Mouse (Mus musculus) embryonic facial prominence, embryonic 10.5 days (tissue): ENCODE measurements around the gene Ece2. TPM values are rescaled to one million over a fixed set of nuclear protein-coding genes. Genes with fewer than 3 reads are reported as not detected.
"Not testable (repeated sequence)": the region's sequence is repeated elsewhere in the genome, so short reads cannot be mapped to it uniquely, and the experiment has no call there.

ENCODE experiments used
- DNase-seq: peaks from one replicate; pipeline ENCODE4 v3.0.0-alpha.2; 2017; ENCODE audit warnings: low spot score
- H3K27ac ChIP-seq: fragments of 300-500 bp; sonication (generic); replicated peaks from 2 replicates; pipeline ENCODE4 v1.5.1; 2016; ENCODE audit warnings: mild to moderate bottlenecking
- H3K27me3 ChIP-seq: fragments of 300-500 bp; sonication (generic); replicated peaks from 2 replicates; pipeline ENCODE4 v1.6.1; 2016; ENCODE audit warnings: low read depth, mild to moderate bottlenecking; ENCODE audit not compliant: poor library complexity, severe bottlenecking
- H3K36me3 ChIP-seq: fragments of 300-500 bp; sonication (generic); replicated peaks from 2 replicates; pipeline ENCODE4 v1.6.1; 2016; ENCODE audit warnings: mild to moderate bottlenecking, moderate library complexity
- H3K4me1 ChIP-seq: fragments of 300-500 bp; sonication (generic); 2 replicates; pipeline ENCODE4 v1.6.1; 2016
- H3K4me3 ChIP-seq: fragments of 300-500 bp; sonication (generic); 2 replicates; pipeline ENCODE4 v1.5.1; 2016; ENCODE audit warnings: mild to moderate bottlenecking, moderate library complexity
- H3K9me3 ChIP-seq: fragments of 300-500 bp; sonication (generic); 2 replicates; pipeline ENCODE4 v1.6.1; 2016; ENCODE audit warnings: mild to moderate bottlenecking
- WGBS: fragments of 180-500 bp; shearing (Covaris S2); methylation state at CpG from one replicate; pipeline ENCODE4 v1.1.7; 2016; 5-methylcytosine and 5-hydroxymethylcytosine counted together
- polyA plus RNA-seq: library from polyadenylated mRNA; unstranded; fragments of >200 nt; fragmentation: Nextera tagmentation; extraction: Ambion mirVana; gene quantifications from 2 replicates; pipeline ENCODE4 v1.2.1, GENCODE M21; 2016

Gene Ece2
- polyA plus RNA-seq, 1 experiment from 2014 or later = 4.1 TPM

DNA sequence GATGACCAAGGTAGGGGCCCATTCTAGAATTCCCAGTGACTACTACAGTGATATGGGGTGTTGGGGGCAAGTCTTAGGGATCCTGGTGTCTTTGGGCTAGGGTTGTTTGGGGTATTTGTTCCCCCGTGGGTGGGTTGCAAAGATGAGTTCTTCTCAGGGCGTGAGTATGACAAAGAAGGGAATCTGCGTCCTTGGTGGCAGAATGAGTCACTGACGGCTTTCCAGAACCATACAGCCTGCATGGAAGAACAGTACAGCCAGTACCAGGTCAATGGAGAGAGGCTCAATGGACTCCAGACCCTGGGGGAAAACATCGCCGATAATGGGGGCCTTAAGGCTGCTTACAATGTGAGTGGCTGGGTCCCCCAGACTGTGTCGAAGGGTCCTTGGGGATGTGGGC, 14.3 kb downstream of the Ece2 start:
- no peaks in the 10 kb centered on the region for H3K4me1 ChIP-seq
- 85% methylated on average over 7 of the region's 7 CpGs for WGBS
- no peak for DNase-seq
- H3K36me3 ChIP-seq = no peaks in the 10 kb centered on the region
- H3K27ac ChIP-seq = no peak overlapping the region
- H3K9me3 ChIP-seq = no peaks in the 10 kb centered on the region
- H3K27me3 ChIP-seq = no peaks in the 10 kb centered on the region
- H3K4me3 ChIP-seq = no peak overlapping the region

DNA sequence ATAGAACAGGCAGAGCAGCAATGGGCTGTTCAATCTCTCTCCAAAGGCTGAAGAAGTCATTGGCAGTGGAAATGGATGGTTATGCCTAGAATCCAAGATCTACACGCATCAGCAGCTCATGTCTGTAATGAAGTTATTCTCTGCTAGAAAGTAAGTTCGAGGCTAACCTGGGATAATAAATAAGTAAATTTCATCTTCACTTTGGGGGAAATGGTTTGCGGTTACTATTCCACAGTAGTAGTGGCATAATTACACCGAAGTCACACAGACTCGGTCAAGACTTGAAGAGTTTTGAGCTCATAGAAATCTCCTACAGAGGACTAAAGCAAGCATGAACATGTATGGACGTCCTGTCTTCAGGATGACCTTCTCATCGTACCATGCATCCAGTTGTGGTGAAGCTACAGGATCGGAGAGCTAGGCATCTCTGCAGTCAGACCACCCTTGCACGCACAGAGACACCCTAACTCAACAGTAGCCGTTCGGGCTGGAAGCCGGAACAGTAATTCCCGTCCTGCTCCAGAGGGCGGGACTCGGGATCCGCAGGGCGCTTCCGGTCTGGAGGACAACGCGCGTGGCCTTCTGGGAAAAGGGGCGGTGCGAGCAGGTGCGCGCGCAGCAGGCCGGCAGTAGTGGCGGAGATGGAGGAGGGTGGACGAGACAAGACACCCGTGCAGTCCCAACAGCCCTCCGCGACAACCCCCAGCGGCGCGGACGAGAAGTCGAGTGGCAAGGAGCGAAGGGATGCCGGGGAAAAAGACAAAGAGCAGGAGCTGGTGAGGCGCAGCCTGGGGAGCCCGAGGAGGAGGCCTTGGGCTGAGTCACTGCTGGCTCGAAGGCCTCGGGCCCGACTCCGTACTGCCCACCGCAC, 21.7 kb downstream of the Ece2 start, which contains the start of gene Psmd2:
Gene Psmd2, plus strand, starts transcription at position 577 of the 871 bp plus-strand sequence.
- Histone ChIP-seq H3K27ac (peak within 1 kb of the TSS; percentile 89), H3K4me3 (peak within 1 kb of the TSS; percentile 97), H3K4me1 (peaks cover 18% of the 10 kb centered on the region), H3K36me3 (peaks cover 36% of the 10 kb centered on the region), H3K9me3 (no peaks in the 10 kb centered on the region), H3K27me3 (no peaks in the 10 kb centered on the region)
- peak; percentile 97 for DNase-seq
- 3% methylated on average over 46 of the region's 46 CpGs for WGBS

DNA sequence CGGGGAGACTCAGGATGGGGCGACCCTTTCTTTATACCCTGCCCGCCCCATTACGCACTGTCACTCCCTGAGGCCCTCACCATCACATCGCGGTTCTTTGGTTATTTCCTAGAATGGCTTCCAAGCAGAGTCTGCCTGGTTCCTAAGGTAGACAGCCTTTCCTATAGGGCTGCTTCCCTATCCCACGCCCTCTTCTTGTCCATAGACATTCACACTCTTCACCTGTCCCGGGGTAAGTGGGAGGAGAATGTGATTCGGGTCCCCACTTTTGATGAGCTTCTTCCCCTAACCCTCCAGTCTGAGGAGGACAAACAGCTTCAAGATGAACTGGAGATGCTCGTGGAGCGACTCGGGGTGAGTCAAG, 22.3 kb downstream of the Ece2 start:
- H3K36me3 ChIP-seq = peaks cover 42% of the 10 kb centered on the region
- H3K27me3 ChIP-seq = no peaks in the 10 kb centered on the region
- H3K27ac ChIP-seq = peak overlapping the region; percentile 89
- no peak for DNase-seq
- H3K9me3 ChIP-seq = no peaks in the 10 kb centered on the region
- peaks cover 18% of the 10 kb centered on the region for H3K4me1 ChIP-seq
- H3K4me3 ChIP-seq = peak overlapping the region; percentile 97
- WGBS = 11% methylated on average over 12 of the region's 12 CpGs

DNA sequence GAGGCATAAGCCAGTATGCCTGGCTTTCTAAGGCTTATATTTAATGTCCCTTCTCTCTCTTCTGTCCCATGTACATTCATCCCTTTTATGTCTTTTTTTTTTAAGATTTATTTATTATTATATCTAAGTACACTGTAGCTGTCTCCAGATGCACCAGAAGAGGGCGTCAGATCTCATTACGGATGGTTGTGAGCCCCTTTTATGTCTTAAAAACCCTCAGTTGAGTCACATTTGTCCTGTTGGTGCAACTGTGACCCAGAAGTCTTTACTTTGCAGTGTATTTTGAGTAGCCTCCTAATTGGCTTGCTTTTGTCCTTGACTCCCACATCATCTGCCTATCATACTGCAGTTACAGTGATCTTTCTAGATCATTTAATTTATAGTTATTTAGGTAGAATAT, 23.7 kb downstream of the Ece2 start:
- WGBS = 63% methylated on average over 2 of the region's 2 CpGs
- Histone ChIP-seq H3K4me3 (peak overlapping the region; percentile 97; the same call in 1 of the 2 replicates), H3K27me3 (no peaks in the 10 kb centered on the region), H3K4me1 (peaks cover 18% of the 10 kb centered on the region), H3K36me3 (peaks cover 56% of the 10 kb centered on the region), H3K9me3 (no peaks in the 10 kb centered on the region), H3K27ac (no peak overlapping the region)
- no peak for DNase-seq

DNA sequence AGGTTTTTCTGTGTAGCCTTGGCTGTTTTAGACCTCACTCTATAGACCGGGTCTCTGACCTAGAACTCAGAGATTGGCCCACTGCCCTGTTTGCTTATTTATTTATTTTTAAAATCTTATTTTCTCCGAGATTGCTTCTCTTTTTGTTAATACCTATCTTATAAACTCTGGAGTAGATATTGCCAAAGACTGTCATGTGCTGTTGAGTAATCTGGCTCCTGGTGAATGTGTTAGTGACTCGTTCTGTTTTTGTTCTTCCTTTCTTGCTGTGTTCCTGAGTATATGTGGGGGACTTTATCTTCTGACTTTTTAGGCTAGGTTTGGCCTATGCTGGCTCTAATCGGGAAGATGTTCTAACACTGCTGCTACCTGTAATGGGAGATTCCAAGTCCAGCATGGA, 28.0 kb downstream of the Ece2 start:
- Histone ChIP-seq H3K27me3 (no peaks in the 10 kb centered on the region), H3K4me3 (no peak overlapping the region), H3K4me1 (peaks cover 7% of the 10 kb centered on the region), H3K27ac (no peak overlapping the region), H3K36me3 (peaks cover 99% of the 10 kb centered on the region), H3K9me3 (no peaks in the 10 kb centered on the region)
- 94% methylated on average over 4 of the region's 4 CpGs for WGBS
- DNase-seq = no peak

DNA sequence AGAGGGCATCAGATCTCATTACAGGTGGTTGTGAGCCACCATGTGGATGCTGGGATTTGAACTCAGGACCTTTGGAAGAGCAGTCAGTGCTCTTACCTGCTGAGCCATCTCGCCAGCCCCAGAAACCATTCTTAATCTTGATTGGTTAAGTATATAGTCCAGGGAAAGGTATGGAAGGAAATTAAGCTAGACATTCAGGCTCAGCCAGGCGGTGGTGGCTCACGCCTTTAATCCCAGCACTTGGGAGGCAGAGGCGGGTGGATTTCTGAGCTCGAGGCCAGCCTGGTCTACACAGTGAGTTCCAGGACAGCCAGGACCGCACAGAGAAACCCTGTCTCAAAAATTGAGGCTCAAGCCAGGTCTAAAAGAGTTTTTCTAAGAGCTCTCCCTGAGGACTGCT, 38.4 kb downstream of the Ece2 start, which contains the start of gene Eif4g1:
Gene Eif4g1, plus strand, starts transcription at position 301 of the 400 bp plus-strand sequence.
- WGBS = 97% methylated on average over 6 of the region's 6 CpGs
- H3K36me3 ChIP-seq = peaks cover 30% of the 10 kb centered on the region
- H3K4me1 ChIP-seq, H3K27ac ChIP-seq, H3K9me3 ChIP-seq, H3K27me3 ChIP-seq, DNase-seq, H3K4me3 ChIP-seq: not testable (repeated sequence)

DNA sequence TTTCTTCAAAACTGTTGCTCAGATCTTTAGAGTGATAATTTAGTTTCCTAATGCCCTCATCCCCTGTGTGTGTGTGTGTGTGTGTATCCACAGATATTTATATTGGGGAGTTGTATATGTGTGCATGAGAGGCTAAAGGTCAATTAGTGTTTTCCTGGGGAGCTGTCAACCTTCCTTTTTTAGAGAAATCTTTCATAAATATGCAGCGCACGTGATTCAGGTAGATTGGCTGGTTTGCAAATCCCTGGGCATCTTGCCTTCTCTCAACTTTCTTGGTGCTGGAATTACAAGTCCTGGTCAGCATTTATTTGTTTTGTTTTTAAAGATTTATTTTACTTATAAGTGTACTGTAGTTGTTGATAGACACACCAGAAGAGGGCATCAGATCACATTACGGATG, 40.7 kb downstream of the Ece2 start:
- DNase-seq = no peak
- Histone ChIP-seq H3K4me3 (no peak overlapping the region), H3K4me1 (peaks cover 23% of the 10 kb centered on the region), H3K36me3 (peaks cover 24% of the 10 kb centered on the region), H3K27ac (no peak overlapping the region), H3K9me3 (no peaks in the 10 kb centered on the region), H3K27me3 (no peaks in the 10 kb centered on the region)
- 88% methylated on average over 3 of the region's 3 CpGs for WGBS

DNA sequence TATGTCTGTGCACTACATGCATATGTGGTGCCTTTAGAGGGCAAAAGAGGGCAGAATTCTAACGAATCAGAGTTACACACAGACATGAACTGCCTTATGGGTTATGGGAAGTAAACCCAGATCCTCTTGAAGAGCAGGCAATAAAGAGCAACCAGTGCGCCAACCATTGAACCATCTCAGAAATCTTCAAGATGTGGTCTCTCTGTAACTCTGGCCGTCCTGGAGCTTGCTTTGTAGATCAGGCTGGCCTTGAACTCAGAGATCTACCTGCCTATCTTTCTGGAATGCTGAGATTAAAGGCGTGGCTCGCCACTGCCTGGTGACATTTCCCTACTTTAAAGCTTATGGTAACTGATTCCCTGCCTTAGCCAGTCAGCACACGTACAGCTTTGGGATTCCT, 42.3 kb downstream of the Ece2 start:
- WGBS = 27% methylated on average over 6 of the region's 6 CpGs
- Histone ChIP-seq H3K4me1 (peaks cover 26% of the 10 kb centered on the region), H3K36me3 (peaks cover 32% of the 10 kb centered on the region), H3K27me3 (no peaks in the 10 kb centered on the region), H3K4me3 (peak overlapping the region; percentile 100), H3K9me3 (no peaks in the 10 kb centered on the region), H3K27ac (peak overlapping the region; percentile 98; the same call in 1 of the 2 replicates)
- no peak for DNase-seq

DNA sequence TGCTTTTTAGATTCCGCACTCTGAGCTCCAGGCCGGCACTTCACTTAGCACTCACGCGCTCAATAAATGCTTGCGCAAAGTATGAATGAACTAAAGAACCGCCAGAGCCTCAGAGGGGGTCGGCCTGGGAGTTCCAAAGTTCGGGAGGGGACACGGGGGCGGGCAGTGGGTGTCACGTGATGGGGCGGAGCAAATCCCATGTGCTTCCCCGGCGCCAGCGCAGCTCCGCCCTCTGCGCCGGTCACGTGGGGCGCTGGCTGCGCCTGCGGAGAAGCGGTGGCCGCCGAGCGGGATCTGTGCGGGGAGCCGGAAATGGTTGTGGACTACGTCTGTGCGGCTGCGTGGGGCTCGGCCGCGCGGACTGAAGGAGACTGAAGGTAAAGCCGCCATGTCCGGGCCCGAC, 42.9 kb downstream of the Ece2 start:
- H3K4me1 ChIP-seq = peaks cover 26% of the 10 kb centered on the region
- WGBS = under 1% methylated on average over 38 of the region's 38 CpGs
- H3K27ac ChIP-seq = peak overlapping the region; percentile 98
- no peaks in the 10 kb centered on the region for H3K9me3 ChIP-seq
- no peaks in the 10 kb centered on the region for H3K27me3 ChIP-seq
- H3K36me3 ChIP-seq = peaks cover 38% of the 10 kb centered on the region
- peak; percentile 97 for DNase-seq
- H3K4me3 ChIP-seq = peak overlapping the region; percentile 100

DNA sequence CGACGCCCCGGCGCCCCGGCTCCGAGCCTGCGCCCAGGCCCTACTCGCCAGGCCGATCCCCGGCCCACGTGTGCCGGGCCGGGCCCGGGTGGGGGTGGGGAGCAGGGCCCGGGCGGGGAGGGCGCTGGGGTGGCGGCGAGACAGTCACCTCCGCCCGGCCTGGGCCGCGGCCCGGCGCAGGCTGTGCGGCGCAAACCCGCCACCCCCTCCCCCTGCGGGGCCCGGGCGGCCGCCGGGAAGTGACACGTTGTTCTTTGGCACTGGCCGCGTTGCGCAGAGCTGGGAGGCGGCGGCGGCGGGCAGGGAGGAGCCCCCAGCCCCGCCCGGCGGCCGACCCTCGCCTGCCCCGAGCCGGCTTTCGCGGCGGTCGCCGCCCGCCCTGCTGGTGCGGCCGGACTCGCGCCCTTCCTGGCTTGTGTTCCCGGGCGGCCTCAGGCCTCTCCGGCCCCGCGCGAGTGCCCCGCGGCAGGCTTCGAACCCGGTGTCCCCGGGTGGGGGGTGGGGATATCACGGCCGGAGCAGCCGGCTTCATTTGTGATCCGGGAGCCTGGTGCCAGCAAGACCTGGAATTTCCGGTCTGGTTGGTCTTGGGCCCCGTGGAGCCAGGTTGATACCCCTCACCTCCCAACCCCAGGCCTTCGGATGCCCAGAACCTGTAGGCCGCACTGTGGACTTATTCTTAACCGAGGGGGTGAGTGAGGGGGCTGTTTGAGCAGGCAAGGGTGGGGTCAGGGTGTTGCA, 43.5 kb downstream of the Ece2 start:
- peak overlapping the region; percentile 98 for H3K27ac ChIP-seq
- no peaks in the 10 kb centered on the region for H3K9me3 ChIP-seq
- no peaks in the 10 kb centered on the region for H3K27me3 ChIP-seq
- H3K36me3 ChIP-seq = peaks cover 45% of the 10 kb centered on the region
- H3K4me3 ChIP-seq = peak overlapping the region; percentile 100
- peaks cover 26% of the 10 kb centered on the region for H3K4me1 ChIP-seq
- DNase-seq = no peak
- under 1% methylated on average over 78 of the region's 78 CpGs for WGBS

DNA sequence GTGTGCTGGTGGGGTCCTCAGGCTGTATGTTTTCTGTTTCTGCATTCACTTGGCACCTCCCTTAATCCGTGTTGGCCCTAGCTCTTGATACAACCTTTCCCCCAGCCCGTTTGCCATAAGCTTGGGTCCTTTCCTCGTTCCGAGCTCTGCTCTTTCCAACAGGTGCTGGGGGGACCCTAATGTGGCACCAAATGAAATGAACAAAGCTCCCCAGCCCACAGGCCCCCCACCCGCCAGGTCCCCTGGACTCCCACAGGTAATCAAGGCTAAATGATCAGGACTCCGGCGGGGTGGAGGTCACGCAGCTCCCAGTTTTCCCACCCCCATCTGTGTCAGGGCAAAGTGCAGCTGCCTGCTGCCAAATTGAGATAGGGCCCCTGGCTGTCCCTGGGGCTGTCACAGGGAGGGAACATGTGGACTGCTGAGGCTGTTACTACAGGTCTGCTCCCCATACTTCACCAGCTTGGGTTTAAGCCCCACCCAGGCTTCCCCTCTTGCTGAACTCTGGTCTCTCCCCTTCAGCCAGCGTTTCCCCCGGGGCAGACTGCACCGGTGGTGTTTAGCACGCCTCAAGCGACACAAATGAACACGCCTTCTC, 44.2 kb downstream of the Ece2 start:
- peaks cover 26% of the 10 kb centered on the region for H3K4me1 ChIP-seq
- peak overlapping the region; percentile 100 for H3K4me3 ChIP-seq
- H3K27me3 ChIP-seq = no peaks in the 10 kb centered on the region
- peak; percentile 43 for DNase-seq
- no peaks in the 10 kb centered on the region for H3K9me3 ChIP-seq
- 12% methylated on average over 14 of the region's 14 CpGs for WGBS
- peaks cover 51% of the 10 kb centered on the region for H3K36me3 ChIP-seq
- peak overlapping the region; percentile 98 for H3K27ac ChIP-seq

DNA sequence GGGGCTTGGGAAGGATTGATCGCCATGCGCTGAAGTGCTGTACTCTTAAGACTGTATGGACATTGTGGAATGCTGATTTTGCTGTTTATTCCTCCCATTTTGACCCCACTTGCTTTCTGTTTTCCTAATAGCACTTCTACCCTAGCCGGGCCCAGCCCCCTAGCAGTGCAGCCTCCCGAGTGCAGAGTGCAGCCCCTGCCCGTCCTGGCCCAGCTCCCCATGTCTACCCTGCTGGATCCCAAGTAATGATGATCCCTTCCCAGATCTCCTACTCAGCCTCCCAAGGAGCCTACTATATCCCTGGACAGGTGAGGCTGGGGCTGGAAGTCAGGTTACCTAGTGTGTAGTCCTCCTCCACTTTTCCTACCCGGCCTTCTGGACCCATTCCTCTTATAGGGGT, 45.6 kb downstream of the Ece2 start:
- Histone ChIP-seq H3K9me3 (no peaks in the 10 kb centered on the region), H3K36me3 (peaks cover 65% of the 10 kb centered on the region), H3K27me3 (no peaks in the 10 kb centered on the region), H3K4me1 (peaks cover 26% of the 10 kb centered on the region), H3K4me3 (peak overlapping the region; percentile 100), H3K27ac (no peak overlapping the region)
- whole genome bisulfite sequencing = 90% methylated on average over 6 of the region's 6 CpGs
- no peak for DNase-seq
